Mouse (Mus musculus) heart, adult 2 months (tissue): ENCODE data around the gene Grik3. TPM values are rescaled to one million over a fixed set of nuclear protein-coding genes. Genes with fewer than 3 reads are reported as not detected.

Source experiments
- DNase-seq, 2 experiments: peaks; one replicate each; pipeline ENCODE4 v3.0.0; 2021
- H3K27ac ChIP-seq: fragments of 200-600 bp; 2 replicates; pipeline ENCODE4 v1.8.1; 2022
- H3K27me3 ChIP-seq: fragments of 200-500 bp; 2 replicates; pipeline ENCODE4 v1.6.1; 2012; ENCODE audit warnings: mild to moderate bottlenecking, low read length, inconsistent platforms, mixed read lengths; ENCODE audit not compliant: control insufficient read depth, insufficient read depth
- H3K36me3 ChIP-seq: fragments of 200-500 bp; 2 replicates; pipeline ENCODE4 v1.6.1; 2012; ENCODE audit warnings: low read length, inconsistent platforms; ENCODE audit not compliant: control insufficient read depth, insufficient read depth
- H3K4me1 ChIP-seq: fragments of 200-500 bp; 2 replicates; pipeline ENCODE4 v1.6.1; 2011; ENCODE audit warnings: low read length; ENCODE audit not compliant: control insufficient read depth, insufficient read depth
- H3K4me3 ChIP-seq: fragments of 200-600 bp; 2 replicates; pipeline ENCODE4 v1.8.1; 2022
- H3K79me2 ChIP-seq: fragments of 200-500 bp; replicated peaks from 2 replicates; pipeline ENCODE4 v1.6.1; 2012; ENCODE audit warnings: mild to moderate bottlenecking, inconsistent platforms, low read length, moderate library complexity, mixed read lengths; ENCODE audit not compliant: control insufficient read depth, insufficient read depth
- H3K9ac ChIP-seq: fragments of 200-500 bp; 2 replicates; pipeline ENCODE4 v1.6.1; 2012; ENCODE audit warnings: low read depth, mild to moderate bottlenecking, control low read depth, inconsistent platforms, low read length, mixed read lengths
- CTCF ChIP-seq: fragments of 200-600 bp; IDR thresholded peaks from 2 replicates; pipeline ENCODE4 v1.8.1; 2022; ENCODE audit warnings: antibody characterized with exemption, mild to moderate bottlenecking, moderate library complexity
- EP300 ChIP-seq: fragments of 200-500 bp; IDR thresholded peaks from 2 replicates; pipeline ENCODE4 v1.6.1; 2011; ENCODE audit warnings: low read depth, low read length, control low read depth; ENCODE audit not compliant: insufficient read depth
- POLR2A ChIP-seq: fragments of 200-500 bp; IDR thresholded peaks from 2 replicates; pipeline ENCODE4 v1.6.1; 2011; ENCODE audit warnings: mild to moderate bottlenecking, low read depth, low read length, control low read depth; ENCODE audit not compliant: insufficient read depth
- WGBS: fragments of 180-500 bp; shearing (Covaris S2); methylation state at CpG from one replicate; pipeline ENCODE4 v1.1.7; 2018; 5-methylcytosine and 5-hydroxymethylcytosine counted together
- intact Hi-C: fragments of 180-260 bp; cut with DNase I; formaldehyde crosslinking; loops from one replicate; pipeline ENCODE4 v1.15.1; 2025
- polyA plus RNA-seq: library from polyadenylated mRNA; depleted of rRNA; stranded (reverse); fragments of >200 nt; gene quantifications from 2 replicates; pipeline ENCODE4 v1.2.3, GENCODE M21; 2012
- total RNA-seq, 2 experiments: library from RNA; stranded (reverse); gene quantifications; 2 replicates each; pipeline ENCODE4 v1.2.3; 2021

The Grik3 gene
- total and polyA plus RNA-seq, 3 experiments = 0.14 to 0.25 (median 0.21) TPM

GRCm38 (mm10) chr4:125484131-125484530, 6.4 kb upstream of the Grik3 start:
- Histone ChIP-seq H3K27me3 (no peaks in the 10 kb centered on the region; the same call in 1 of the 2 replicates), H3K9ac (no peak overlapping the region), H3K4me1 (no peaks in the 10 kb centered on the region), H3K36me3 (no peaks in the 10 kb centered on the region), H3K79me2 (no peaks in the 10 kb centered on the region), H3K4me3 (no peak overlapping the region), H3K27ac (no peak overlapping the region)
- no peak for TF ChIP-seq EP300
- TF ChIP-seq POLR2A = no peak
- TF ChIP-seq CTCF = no peak
- WGBS = 27% methylated on average over 8 of the region's 8 CpGs
- intact Hi-C loops = no loop called here
- DNase-seq = no peak

GRCm38 (mm10) chr4:125485416-125486239, 4.9 kb upstream of the Grik3 start:
- Histone ChIP-seq H3K4me3 (no peak overlapping the region), H3K36me3 (no peaks in the 10 kb centered on the region), H3K27me3 (peaks cover 5% of the 10 kb centered on the region; the same call in 1 of the 2 replicates), H3K79me2 (no peaks in the 10 kb centered on the region), H3K27ac (no peak overlapping the region), H3K9ac (no peak overlapping the region), H3K4me1 (no peaks in the 10 kb centered on the region)
- DNase-seq = no peak
- 40% methylated on average over 15 of the region's 15 CpGs for WGBS
- no peak for TF ChIP-seq POLR2A
- intact Hi-C loops = loop anchor here (2.0 to 5.0 kb wide), 2 partner anchors 365 to 477 kb away; no protein-coding TSS in a partner anchor

- no peak overlapping the region for H3K4me3 ChIP-seq
- H3K79me2 ChIP-seq = no peaks in the 10 kb centered on the region
- peaks cover 8% of the 10 kb centered on the region for H3K27me3 ChIP-seq
- H3K27ac ChIP-seq = no peak overlapping the region
- intact Hi-C loops = loop anchor here (2.0 to 5.0 kb wide), 2 partner anchors 364 to 476 kb away; no protein-coding TSS in a partner anchor
- 3% methylated on average over 13 of the region's 13 CpGs for WGBS
- H3K9ac ChIP-seq = no peak overlapping the region
- no peak for DNase-seq
- no peaks in the 10 kb centered on the region for H3K36me3 ChIP-seq
- no peaks in the 10 kb centered on the region for H3K4me1 ChIP-seq
- TF ChIP-seq POLR2A (no peak), CTCF (peak; percentile 54)
Measured at GRCm38 (mm10) chr4:125486616-125487015, 3.9 kb upstream of the Grik3 start.

- Histone ChIP-seq H3K27me3 (peaks cover 10% of the 10 kb centered on the region), H3K4me1 (no peaks in the 10 kb centered on the region), H3K4me3 (no peak overlapping the region), H3K27ac (no peak overlapping the region), H3K9ac (no peak overlapping the region), H3K36me3 (no peaks in the 10 kb centered on the region), H3K79me2 (no peaks in the 10 kb centered on the region)
- WGBS = 3% methylated on average over 7 of the region's 7 CpGs
- intact Hi-C loops = loop anchor here (2.0 to 5.0 kb wide), 2 partner anchors 364 to 475 kb away; no protein-coding TSS in a partner anchor
- no peak for TF ChIP-seq EP300
- no peak for TF ChIP-seq CTCF
- TF ChIP-seq POLR2A = no peak
- no peak for DNase-seq
Measured at GRCm38 (mm10) chr4:125487031-125487430, 3.5 kb upstream of the Grik3 start.

- peaks cover 12% of the 10 kb centered on the region for H3K27me3 ChIP-seq
- no peak overlapping the region for H3K27ac ChIP-seq
- intact Hi-C loops = loop anchor here (5.0 kb wide), 1 partner anchor 473 kb away; no protein-coding TSS in a partner anchor
- TF ChIP-seq CTCF (no peak), EP300 (no peak), POLR2A (no peak)
- WGBS = 5% methylated on average over 26 of the region's 26 CpGs
- H3K36me3 ChIP-seq = no peaks in the 10 kb centered on the region
- no peak for DNase-seq
- H3K4me3 ChIP-seq = no peak overlapping the region
- no peaks in the 10 kb centered on the region for H3K79me2 ChIP-seq
- H3K4me1 ChIP-seq = no peaks in the 10 kb centered on the region
- no peak overlapping the region for H3K9ac ChIP-seq
Measured at GRCm38 (mm10) chr4:125488796-125489637, 1.5 kb upstream of the Grik3 start.
